Mouse (Mus musculus) hematopoietic stem cell, adult 5-6 weeks (primary cell): ENCODE results near the gene Med11. TPM values are rescaled to one million over a fixed set of nuclear protein-coding genes. Genes with fewer than 3 reads are reported as not detected.

Experiments used
- ATAC-seq, 2 experiments: fragments of 125-278 bp in 1 of 2; replicated peaks in 1 of 2; 2 replicates each; pipeline ENCODE4 v1.8.0; 2016 to 2017; ENCODE audit warnings: inconsistent platforms in 2 of 2, mild to moderate bottlenecking in 2 of 2, moderate number of reproducible peaks in 2 of 2, low read depth in 1 of 2, moderate TSS enrichment in 1 of 2; ENCODE audit not compliant: low FRiP score in 2 of 2, poor library complexity in 2 of 2, severe bottlenecking in 2 of 2, insufficient read depth in 1 of 2, low TSS enrichment in 1 of 2
- total RNA-seq: library from RNA; stranded (forward); fragments of 172-1452, 232-1000 nt; gene quantifications from 2 replicates; pipeline ENCODE4 v1.2.3, GENCODE M21; 2017

Gene Med11
- total RNA-seq, 1 experiment from 2014 or later: 38.1 TPM

- ATAC-seq: no peak
Observed at GRCm38 (mm10) chr11:70474872-70475534, 23.3 kb downstream of the Med11 start.

- no peak for ATAC-seq
Observed at GRCm38 (mm10) chr11:70485498-70485897, 33.8 kb downstream of the Med11 start.

- no peak for ATAC-seq
Observed at GRCm38 (mm10) chr11:70487816-70488215, 36.1 kb downstream of the Med11 start.

- ATAC-seq: no peak
Observed at GRCm38 (mm10) chr11:70489138-70489537, 37.4 kb downstream of the Med11 start.

GRCm38 (mm10) chr11:70489684-70490083, 38.0 kb downstream of the Med11 start:
- ATAC-seq: peak; percentile 59 to 69

GRCm38 (mm10) chr11:70499566-70500475, 48.1 kb downstream of the Med11 start:
- ATAC-seq: peak in 1 of 2 experiments; percentile 32; a peak in 1 of 4 replicates

GRCm38 (mm10) chr11:70500476-70500812, 48.7 kb downstream of the Med11 start:
- ATAC-seq: no peak

- no peak for ATAC-seq
Observed at GRCm38 (mm10) chr11:70502018-70502417, 50.3 kb downstream of the Med11 start.

Other genes with a start within 250 kb of the Med11 start
- gene Slc16a11, start 239.2 kb upstream of the Med11 start, total RNA-seq: 5.9 and 10.0 TPM in 2 replicates
- 13.4 and 15.6 TPM in 2 replicates for gene Slc16a13, start 230.9 kb upstream of the Med11 start, total RNA-seq
- gene Bcl6b, start 222.1 kb upstream of the Med11 start, total RNA-seq: 0.69 and 1.4 TPM in 2 replicates
- gene 0610010K14Rik, start 214.0 kb upstream of the Med11 start, total RNA-seq: 19.7 and 35.1 TPM in 2 replicates
- 3.7 TPM in 1 of 2 replicates, not detected in the other for gene Gm21988, start 212.1 kb upstream of the Med11 start, total RNA-seq
- gene Rnasek, start 212.1 kb upstream of the Med11 start, total RNA-seq: 19.7 and 22.5 TPM in 2 replicates
- 0.25 and 0.30 TPM in 2 replicates for gene Alox12, start 196.6 kb upstream of the Med11 start, total RNA-seq
- not detected in 2 replicates for gene Alox12e, start 129.3 kb upstream of the Med11 start, total RNA-seq
- gene Alox15, start 99.9 kb upstream of the Med11 start, total RNA-seq: 1.6 and 4.4 TPM in 2 replicates
- 8.8 and 9.8 TPM in 2 replicates for gene Pelp1, start 41.9 kb upstream of the Med11 start, total RNA-seq
- gene Arrb2, start 19.3 kb upstream of the Med11 start, total RNA-seq: 43.3 and 68.7 TPM in 2 replicates
- 0.35 TPM in 1 of 2 replicates, not detected in the other for gene Zmynd15, start 7.5 kb downstream of the Med11 start, total RNA-seq
- gene Cxcl16, start 8.1 kb downstream of the Med11 start, total RNA-seq: 1.8 TPM in 1 of 2 replicates, not detected in the other
- gene Tm4sf5, start 53.3 kb downstream of the Med11 start, total RNA-seq: not detected in 2 replicates
- gene Vmo1, start 62.7 kb downstream of the Med11 start, total RNA-seq: not detected in 2 replicates
- not detected in 2 replicates for gene Gltpd2, start 67.3 kb downstream of the Med11 start, total RNA-seq
- gene Psmb6, start 73.4 kb downstream of the Med11 start, total RNA-seq: 209 and 236 TPM in 2 replicates
- not detected in 2 replicates for gene Gm40193, start 81.0 kb downstream of the Med11 start, total RNA-seq
- 5.5 and 14.4 TPM in 2 replicates for gene Pld2, start 88.1 kb downstream of the Med11 start, total RNA-seq
- gene Mink1, start 111.0 kb downstream of the Med11 start, total RNA-seq: 26.4 and 30.8 TPM in 2 replicates
- not detected in 2 replicates for gene 4930544D05Rik, start 163.9 kb downstream of the Med11 start, total RNA-seq
- not detected in 2 replicates for gene Chrne, start 167.3 kb downstream of the Med11 start, total RNA-seq
- gene Gp1ba, start 187.2 kb downstream of the Med11 start, total RNA-seq: 0.45 and 0.75 TPM in 2 replicates
- gene Rnf167, start 195.3 kb downstream of the Med11 start, total RNA-seq: 51.8 and 73.4 TPM in 2 replicates
- gene Slc25a11, start 195.6 kb downstream of the Med11 start, total RNA-seq: 42.9 and 52.5 TPM in 2 replicates
- 348 and 461 TPM in 2 replicates for gene Pfn1, start 202.7 kb downstream of the Med11 start, total RNA-seq
- 8.4 and 10.6 TPM in 2 replicates for gene Eno3, start 205.3 kb downstream of the Med11 start, total RNA-seq
- gene Spag7, start 217.5 kb downstream of the Med11 start, total RNA-seq: 41.1 and 114 TPM in 2 replicates
- gene Camta2, start 236.2 kb downstream of the Med11 start, total RNA-seq: 3.6 and 4.9 TPM in 2 replicates
- 0.25 TPM in 1 of 2 replicates, not detected in the other for gene Inca1, start 248.2 kb downstream of the Med11 start, total RNA-seq
- 6.7 and 7.3 TPM in 2 replicates for gene Kif1c, start 248.6 kb downstream of the Med11 start, total RNA-seq